Mouse (Mus musculus) cerebellum, adult 2 months (tissue): ENCODE measurements at regions not wholly inside any gene's neighbourhood (a gene's known extent, or its start where the extent isn't known, plus 50 kb on each side); places are given as distances from the start of the nearest gene placed in this dataset.

Experiments
- DNase-seq, 2 experiments: peaks; one replicate each; pipeline ENCODE4 v3.0.0; 2021
- H3K27ac ChIP-seq: fragments of 200-500 bp; 2 replicates; pipeline ENCODE4 v1.5.1; 2012; ENCODE audit warnings: low read length, control low read depth, inconsistent platforms; ENCODE audit not compliant: insufficient read depth
- H3K27me3 ChIP-seq: fragments of 200-500 bp; 2 replicates; pipeline ENCODE4 v1.6.1; 2012; ENCODE audit warnings: inconsistent platforms, mild to moderate bottlenecking, low read length, moderate library complexity; ENCODE audit not compliant: control insufficient read depth, insufficient read depth
- H3K4me1 ChIP-seq: fragments of 200-500 bp; 2 replicates; pipeline ENCODE4 v1.6.1; 2011; ENCODE audit warnings: low read length; ENCODE audit not compliant: control insufficient read depth, insufficient read depth
- H3K4me3 ChIP-seq: fragments of 200-500 bp; replicated peaks from 2 replicates; pipeline ENCODE3; 2011; ENCODE audit warnings: mild to moderate bottlenecking, low read depth, low read length, control low read depth; ENCODE audit not compliant: insufficient read depth
- CTCF ChIP-seq: fragments of 200-500 bp; IDR thresholded peaks from 2 replicates; pipeline ENCODE4 v1.5.1; 2011; ENCODE audit warnings: low read depth, mild to moderate bottlenecking, control low read depth, low read length, moderate library complexity, borderline replicate concordance; ENCODE audit not compliant: insufficient read depth
- POLR2A ChIP-seq: fragments of 200-500 bp; IDR thresholded peaks from 2 replicates; pipeline ENCODE4 v1.6.1; 2011; ENCODE audit warnings: low read length, control low read depth, borderline replicate concordance; ENCODE audit not compliant: insufficient read depth
- WGBS: fragments of 180-500 bp; shearing (Covaris S2); methylation state at CpG from one replicate; pipeline ENCODE4 v1.1.7; 2018; 5-methylcytosine and 5-hydroxymethylcytosine counted together

DNA sequence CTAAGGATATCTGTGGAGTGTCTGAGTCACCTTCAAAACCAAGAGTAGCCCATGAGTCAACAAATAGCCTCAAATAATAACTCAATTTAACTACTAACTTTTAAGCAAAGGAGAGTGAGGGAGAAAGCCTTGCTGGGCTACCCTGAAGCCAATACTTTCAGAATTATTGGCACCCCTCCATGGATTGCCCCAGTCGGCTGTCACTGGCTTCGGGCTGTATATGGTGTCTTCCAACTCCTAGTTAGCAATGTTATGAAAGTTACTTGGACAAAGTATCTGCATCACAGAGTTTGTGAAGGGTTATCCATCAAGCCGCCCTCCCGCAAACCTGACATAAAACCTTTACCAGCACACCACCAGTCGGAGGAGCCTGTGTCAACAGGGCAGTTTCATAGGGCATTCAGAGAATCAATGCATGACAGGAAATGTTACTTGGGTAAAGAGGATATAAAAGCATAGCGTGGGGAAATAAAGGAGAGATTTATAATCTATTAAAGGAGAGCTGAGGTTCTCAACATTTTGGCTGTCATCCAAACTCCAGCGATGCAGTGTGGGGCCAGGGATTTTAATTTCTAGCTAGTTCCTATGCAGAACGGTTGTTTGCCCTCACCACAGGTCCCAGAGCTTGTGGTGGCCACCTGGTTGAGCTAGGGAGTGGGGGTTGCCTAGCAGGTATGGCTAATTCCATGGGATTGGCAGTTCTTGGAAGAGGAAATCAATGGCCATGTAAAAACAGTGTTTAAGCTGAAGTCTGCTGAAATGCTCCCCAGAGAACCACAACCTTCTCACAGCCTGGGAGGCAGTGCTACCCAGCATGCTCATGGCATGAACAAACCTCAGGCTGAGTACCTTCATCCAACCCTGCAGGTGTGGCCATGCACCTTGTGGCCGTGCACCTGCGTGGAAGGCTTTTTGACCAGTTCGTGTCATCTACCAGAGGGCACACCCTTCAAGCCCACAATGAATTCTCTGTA, 91.1 kb downstream of the Lmo4 start:
- H3K27ac ChIP-seq, result no peak overlapping the region
- TF ChIP-seq CTCF (no peak), POLR2A (no peak)
- H3K4me1 ChIP-seq, result no peaks in the 10 kb centered on the region
- no peak for DNase-seq
- whole genome bisulfite sequencing, result 66% methylated on average over 11 of the region's 11 CpGs
- H3K4me3 ChIP-seq, result no peak overlapping the region
- no peaks in the 10 kb centered on the region; the same call in 1 of the 2 replicates for H3K27me3 ChIP-seq

- Histone ChIP-seq H3K4me3 (no peak overlapping the region), H3K4me1 (no peaks in the 10 kb centered on the region), H3K27me3 (no peaks in the 10 kb centered on the region), H3K27ac (no peak overlapping the region)
- WGBS, result 83% methylated on average over 5 of the region's 5 CpGs
- TF ChIP-seq POLR2A (no peak), CTCF (no peak)
- DNase-seq, result no peak
Measured at GRCm38 (mm10) chr3:144110331-144111080, 94.5 kb downstream of the Lmo4 start.

- TF ChIP-seq CTCF, result no peak
- no peaks in the 10 kb centered on the region for H3K4me1 ChIP-seq
- H3K27ac ChIP-seq, result no peak overlapping the region
- H3K4me3 ChIP-seq, result no peak overlapping the region
- WGBS, result 90% methylated on average over 2 of the region's 2 CpGs
- DNase-seq, result no peak
- H3K27me3 ChIP-seq, result no peaks in the 10 kb centered on the region
Measured at GRCm38 (mm10) chr3:144109769-144110168, 95.3 kb downstream of the Lmo4 start.

DNA sequence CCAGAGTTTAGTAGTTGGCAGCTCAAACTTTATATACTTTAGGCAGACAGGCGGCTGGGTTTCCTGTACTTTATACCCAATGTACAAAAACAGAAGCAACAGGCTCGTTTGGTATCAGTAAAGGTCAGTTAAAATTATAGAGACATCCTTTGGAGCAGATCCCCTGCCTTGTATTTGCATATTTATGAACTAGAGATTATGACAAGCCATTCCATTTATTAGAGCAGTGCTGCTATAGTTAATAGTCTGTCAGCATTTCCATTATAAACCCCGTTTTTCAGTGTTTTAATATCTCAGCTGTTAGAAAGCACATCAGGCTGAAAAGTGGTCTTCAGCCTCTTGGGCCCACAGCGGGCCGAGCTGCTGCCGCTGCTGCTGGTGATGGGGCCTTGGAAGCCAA, 96.7 kb downstream of the Lmo4 start:
- no peaks in the 10 kb centered on the region for H3K4me1 ChIP-seq
- WGBS, result 66% methylated on average over 6 of the region's 6 CpGs
- no peak for DNase-seq
- no peaks in the 10 kb centered on the region; the same call in 1 of the 2 replicates for H3K27me3 ChIP-seq
- TF ChIP-seq POLR2A (no peak), CTCF (no peak)
- no peak overlapping the region for H3K27ac ChIP-seq
- H3K4me3 ChIP-seq, result no peak overlapping the region

GRCm38 (mm10) chr3:144107664-144108063, 97.4 kb downstream of the Lmo4 start:
- TF ChIP-seq CTCF, result no peak
- TF ChIP-seq POLR2A, result no peak
- H3K27ac ChIP-seq, result no peak overlapping the region
- H3K4me3 ChIP-seq, result no peak overlapping the region
- WGBS, result 4% methylated on average over 7 of the region's 7 CpGs
- peak; percentile 83 to 90 for DNase-seq
- no peaks in the 10 kb centered on the region; the same call in 1 of the 2 replicates for H3K27me3 ChIP-seq
- no peaks in the 10 kb centered on the region for H3K4me1 ChIP-seq

DNA sequence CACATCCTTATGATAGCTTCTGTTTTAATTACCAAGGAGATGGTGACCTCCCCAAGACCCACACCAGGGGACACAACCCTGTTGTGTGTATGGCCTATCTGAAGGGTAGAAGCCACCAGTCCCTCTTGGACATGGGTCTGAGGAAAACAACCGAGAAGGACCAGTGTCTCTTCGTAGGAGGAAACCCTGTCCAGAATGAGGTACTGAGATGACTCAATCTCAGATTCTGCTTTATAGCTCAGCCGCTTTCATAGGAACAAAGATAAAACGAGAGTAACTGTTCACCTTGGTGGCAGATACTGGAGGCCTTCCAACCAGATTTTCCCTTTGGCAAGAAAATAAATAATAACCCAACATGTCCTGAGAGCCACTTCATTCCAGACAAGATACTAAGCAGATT, 100.7 kb downstream of the Lmo4 start:
- no peak for TF ChIP-seq CTCF
- TF ChIP-seq POLR2A, result no peak
- H3K27ac ChIP-seq, result no peak overlapping the region
- 72% methylated on average over 4 of the region's 4 CpGs for WGBS

GRCm38 (mm10) chr3:144099444-144099843, 105.6 kb downstream of the Lmo4 start:
- DNase-seq, result no peak
- Histone ChIP-seq H3K4me3 (no peak overlapping the region), H3K27ac (no peak overlapping the region), H3K27me3 (no peaks in the 10 kb centered on the region; the same call in 1 of the 2 replicates), H3K4me1 (no peaks in the 10 kb centered on the region)
- WGBS, result 88% methylated on average over 2 of the region's 2 CpGs
- TF ChIP-seq POLR2A, result no peak
- no peak for TF ChIP-seq CTCF

More for the DNA sequence above, 100.7 kb downstream of the Lmo4 start:
- H3K27me3 ChIP-seq, result no peaks in the 10 kb centered on the region; the same call in 1 of the 2 replicates
- DNase-seq, result no peak
- no peak overlapping the region for H3K4me3 ChIP-seq
- no peaks in the 10 kb centered on the region for H3K4me1 ChIP-seq

GRCm38 (mm10) chr3:144098762-144099161, 106.3 kb downstream of the Lmo4 start:
- WGBS, result 83% methylated on average over 8 of the region's 8 CpGs

More at GRCm38 (mm10) chr3:144098762-144099161, 106.3 kb downstream of the Lmo4 start:
- Histone ChIP-seq H3K27me3 (no peaks in the 10 kb centered on the region), H3K4me3 (no peak overlapping the region), H3K4me1 (no peaks in the 10 kb centered on the region), H3K27ac (no peak overlapping the region)
- DNase-seq, result no peak
- no peak for TF ChIP-seq POLR2A
- no peak for TF ChIP-seq CTCF
